Mouse (Mus musculus) megakaryocyte, embryonic 14.5 days (primary cell): Measurements from ENCODE around the gene Mknk2.

Experiments used
- FLI1 ChIP-seq: IDR thresholded peaks from 2 replicates; pipeline ENCODE4 v1.6.1; 2012; ENCODE audit warnings: low read length, inconsistent platforms, mixed read lengths
- GATA1 ChIP-seq: IDR thresholded peaks from 3 replicates; pipeline ENCODE4 v1.6.1; 2012; ENCODE audit warnings: mixed read lengths, low read length, inconsistent platforms, borderline replicate concordance

DNA sequence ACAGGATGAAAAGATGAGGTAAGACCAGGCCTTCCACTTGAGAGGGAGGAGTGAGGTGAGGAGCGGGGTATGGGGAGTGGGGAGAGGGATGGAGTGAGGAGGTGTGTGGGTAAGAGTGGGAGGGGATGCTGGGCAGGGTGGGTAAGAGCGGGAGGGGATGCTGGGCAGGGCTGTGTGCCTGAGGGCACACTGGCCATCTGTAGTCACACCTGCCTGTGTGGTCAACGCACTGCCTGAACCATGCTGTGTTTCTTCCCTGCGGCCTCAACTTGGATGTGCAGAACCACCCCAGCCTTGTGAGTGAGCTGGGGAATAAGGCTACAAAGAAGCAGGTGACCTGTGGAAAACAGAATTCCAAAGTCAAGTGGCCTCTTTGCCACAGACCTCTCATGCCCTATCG, 26.5 kb upstream of the Mknk2 start:
- no peak for TF ChIP-seq GATA1
- no peak for TF ChIP-seq FLI1
